Mouse (Mus musculus): ENCODE data around the gene Fgfr2.

- TF ChIP-seq CTCF (IDR thresholded peaks at IDR 0.05; ENCODE audit: borderline replicate concordance, insufficient read depth, low read length) (no peak), POLR2A (IDR thresholded peaks at IDR 0.05; ENCODE audit: low read depth, low read length) (no peak)
Observed at GRCm38 (mm10) chr7:131643341-131643840, 1479.8 kb downstream of the Fgfr2 start.
